Mouse (Mus musculus): ENCODE results near the gene Vwa1. TPM values are rescaled to one million over a fixed set of nuclear protein-coding genes. Genes with fewer than 3 reads are reported as not detected.

The Vwa1 gene
- polyA plus RNA-seq, 1 experiment, result 21.5 TPM

DNA sequence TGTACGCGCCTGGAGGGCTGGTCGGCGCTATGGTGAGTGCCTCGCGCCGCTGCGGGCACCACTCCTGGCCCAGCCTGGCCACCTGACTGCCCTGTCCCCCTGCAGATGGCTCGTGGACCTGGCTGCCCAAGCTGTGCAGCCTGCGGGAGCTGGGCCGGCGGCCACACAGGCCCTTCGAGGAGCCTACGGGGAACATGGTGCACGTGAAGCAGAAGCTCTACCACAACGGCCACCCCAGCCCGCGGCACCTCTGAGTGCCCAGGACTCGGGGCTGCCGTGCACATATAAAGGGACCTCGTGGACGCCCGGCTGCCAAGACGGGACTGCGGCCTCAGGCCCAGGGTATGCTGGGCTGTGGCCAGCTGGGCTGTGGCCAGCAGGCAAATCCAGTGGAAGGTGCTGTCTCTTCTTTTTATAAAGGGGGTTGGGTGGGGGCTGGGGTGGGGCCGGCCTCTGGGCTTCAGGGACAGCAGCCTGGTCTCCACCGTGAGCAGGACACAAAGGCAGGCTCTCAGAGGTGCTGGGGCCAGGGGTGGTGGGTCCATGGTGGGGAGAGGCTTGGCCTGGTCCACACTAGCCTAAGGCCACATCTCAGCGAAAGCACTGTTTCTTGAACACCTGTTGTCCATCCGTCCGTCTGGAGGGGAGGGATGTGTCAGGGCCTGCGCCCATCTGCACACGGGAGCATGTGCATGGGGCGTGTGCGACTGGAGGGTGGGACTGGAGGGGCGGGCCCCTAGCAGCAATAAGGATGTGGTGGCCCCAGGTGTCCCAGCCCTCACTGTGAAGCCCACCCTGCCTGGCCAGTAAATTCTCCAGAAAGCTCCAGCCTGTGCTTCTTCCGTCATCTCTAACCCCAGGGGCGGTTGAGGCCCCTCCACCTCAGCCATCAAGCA lies 34.5 kb downstream of the Vwa1 start:
- no peak overlapping the region for H3K4me3 ChIP-seq (ENCODE audit: extremely low read depth, insufficient read depth, insufficient read length)
- DNase-seq (ENCODE audit: low read depth in 1 of 2, low spot score in 2 of 2), result no peak
- H3K27me3 ChIP-seq (ENCODE audit: control insufficient read depth, insufficient read depth, low read length), result no peaks in the 10 kb centered on the region
- WGBS, result 95% methylated on average over 37 of the region's 37 CpGs
- H3K4me1 ChIP-seq (ENCODE audit: control insufficient read depth, insufficient read depth, insufficient read length), result peaks cover 4% of the 10 kb centered on the region; the same call in 1 of the 2 replicates
- no peak for TF ChIP-seq CTCF (IDR thresholded peaks at IDR 0.05; ENCODE audit: extremely low read depth, insufficient read depth, insufficient read length, insufficient replicate concordance)
- TF ChIP-seq POLR2A (IDR thresholded peaks at IDR 0.05; ENCODE audit: low read depth, low read length), result no peak
- H3K36me3 ChIP-seq (ENCODE audit: control insufficient read depth, insufficient read depth, low read length), result peaks cover 12% of the 10 kb centered on the region; the same call in 1 of the 2 replicates
- no peak overlapping the region for H3K27ac ChIP-seq (ENCODE audit: insufficient read depth, low read length)

DNA sequence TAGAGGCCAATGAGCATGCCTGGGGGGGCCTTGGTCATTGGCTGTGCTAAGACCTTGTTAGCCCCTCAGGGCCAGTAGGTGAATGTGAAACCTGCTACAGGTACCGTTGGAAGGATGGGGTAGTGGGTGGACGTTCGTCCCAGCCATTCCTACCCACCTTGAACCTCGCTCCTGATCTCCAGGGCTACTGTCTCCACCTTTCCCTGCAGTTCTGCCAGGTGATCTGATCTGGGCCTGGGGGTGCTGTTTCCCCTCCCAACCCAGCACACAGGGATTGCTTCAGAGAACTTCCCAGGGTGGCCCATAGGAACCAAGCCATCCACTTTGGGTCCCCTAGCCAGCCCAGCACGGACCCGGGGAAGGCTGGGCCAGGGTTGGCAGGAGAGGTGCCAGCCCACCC lies 35.3 kb downstream of the Vwa1 start:
- no peak for DNase-seq (ENCODE audit: low read depth in 1 of 2, low spot score in 2 of 2)
- Histone ChIP-seq H3K4me3 (ENCODE audit: extremely low read depth, insufficient read depth, insufficient read length) (no peak overlapping the region), H3K27me3 (ENCODE audit: control insufficient read depth, insufficient read depth, low read length) (no peaks in the 10 kb centered on the region), H3K4me1 (ENCODE audit: control insufficient read depth, insufficient read depth, insufficient read length) (peaks cover 4% of the 10 kb centered on the region; the same call in 1 of the 2 replicates), H3K27ac (ENCODE audit: insufficient read depth, low read length) (no peak overlapping the region), H3K36me3 (ENCODE audit: control insufficient read depth, insufficient read depth, low read length) (peaks cover 10% of the 10 kb centered on the region; the same call in 1 of the 2 replicates)
- WGBS, result 92% methylated on average over 6 of the region's 6 CpGs
- TF ChIP-seq POLR2A (IDR thresholded peaks at IDR 0.05; ENCODE audit: low read depth, low read length) (no peak), CTCF (IDR thresholded peaks at IDR 0.05; ENCODE audit: extremely low read depth, insufficient read depth, insufficient read length, insufficient replicate concordance) (no peak)

DNA sequence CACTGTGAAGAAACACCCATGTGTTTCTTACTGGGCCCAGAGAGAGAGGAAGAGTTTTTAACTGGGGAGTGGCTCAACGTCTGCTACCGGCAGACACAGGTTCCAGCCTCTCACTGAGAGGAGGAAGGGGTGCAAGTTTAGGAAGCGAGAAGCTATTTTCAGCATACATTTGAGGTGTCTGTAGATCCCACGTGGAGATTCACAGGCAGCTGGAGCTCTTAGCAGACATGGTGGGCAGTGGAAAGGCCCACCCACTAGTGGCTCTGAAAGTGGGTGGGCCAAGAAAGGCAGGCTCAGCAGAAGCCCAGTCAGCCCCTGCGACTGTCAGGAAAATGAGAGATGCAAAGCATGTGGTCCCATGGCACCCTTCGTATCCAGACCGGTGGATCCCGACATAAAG lies 36.2 kb downstream of the Vwa1 start:
- TF ChIP-seq POLR2A (IDR thresholded peaks at IDR 0.05; ENCODE audit: low read depth, low read length) (no peak), CTCF (IDR thresholded peaks at IDR 0.05; ENCODE audit: extremely low read depth, insufficient read depth, insufficient read length, insufficient replicate concordance) (no peak)
- Histone ChIP-seq H3K36me3 (ENCODE audit: control insufficient read depth, insufficient read depth, low read length) (peaks cover 9% of the 10 kb centered on the region; the same call in 1 of the 2 replicates), H3K4me1 (ENCODE audit: control insufficient read depth, insufficient read depth, insufficient read length) (peaks cover 4% of the 10 kb centered on the region; the same call in 1 of the 2 replicates), H3K4me3 (ENCODE audit: extremely low read depth, insufficient read depth, insufficient read length) (no peak overlapping the region), H3K27ac (ENCODE audit: insufficient read depth, low read length) (no peak overlapping the region), H3K27me3 (ENCODE audit: control insufficient read depth, insufficient read depth, low read length) (no peaks in the 10 kb centered on the region)
- DNase-seq (ENCODE audit: low read depth in 1 of 2, low spot score in 2 of 2), result no peak
- WGBS, result 70% methylated on average over 8 of the region's 8 CpGs

DNA sequence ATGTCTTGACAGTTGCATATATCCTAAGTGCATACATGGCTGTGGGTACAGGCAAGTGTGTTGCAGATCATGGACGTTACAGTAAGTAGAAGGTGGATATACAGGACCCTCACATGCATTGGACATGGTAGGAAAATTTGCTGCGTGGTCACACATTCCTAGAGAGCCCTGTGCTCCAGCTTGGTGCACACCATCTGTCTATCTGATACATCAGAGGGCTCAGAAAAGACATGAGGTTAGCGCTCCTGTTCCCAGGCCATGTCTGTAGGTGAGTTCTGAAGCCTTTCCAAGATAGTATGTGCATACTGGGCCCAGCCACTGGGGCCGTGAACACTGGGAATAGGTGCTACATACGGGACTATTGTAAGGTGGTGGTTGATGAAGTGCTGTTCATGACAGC lies 38.1 kb downstream of the Vwa1 start:
- TF ChIP-seq POLR2A (IDR thresholded peaks at IDR 0.05; ENCODE audit: low read depth, low read length) (no peak), CTCF (IDR thresholded peaks at IDR 0.05; ENCODE audit: extremely low read depth, insufficient read depth, insufficient read length, insufficient replicate concordance) (no peak)
- no peak overlapping the region for H3K4me3 ChIP-seq (ENCODE audit: extremely low read depth, insufficient read depth, insufficient read length)

DNA sequence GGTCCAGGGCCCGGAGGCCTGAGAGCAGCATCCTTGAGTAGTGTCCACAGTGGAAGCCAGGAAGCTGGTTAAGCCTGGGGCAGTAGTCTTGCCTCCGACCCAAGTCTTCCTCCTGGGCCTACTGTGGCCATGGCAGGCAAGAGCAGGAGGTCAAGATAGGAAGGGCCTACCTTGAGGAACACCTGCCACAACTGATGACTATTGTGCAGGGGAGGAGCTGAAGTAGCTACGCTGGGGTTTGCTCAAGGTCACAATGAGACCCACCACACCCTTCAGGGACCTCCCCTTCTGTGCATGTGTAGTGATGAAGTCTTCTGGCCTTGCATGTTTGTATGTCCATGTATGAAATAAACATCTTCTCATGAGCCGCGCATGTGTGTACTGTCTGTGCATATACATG lies 38.7 kb downstream of the Vwa1 start:
- Histone ChIP-seq H3K4me3 (ENCODE audit: extremely low read depth, insufficient read depth, insufficient read length) (peak overlapping the region; percentile 65; the same call in 1 of the 2 replicates), H3K27ac (ENCODE audit: insufficient read depth, low read length) (no peak overlapping the region), H3K36me3 (ENCODE audit: control insufficient read depth, insufficient read depth, low read length) (peaks cover 9% of the 10 kb centered on the region; the same call in 1 of the 2 replicates), H3K4me1 (ENCODE audit: control insufficient read depth, insufficient read depth, insufficient read length) (peaks cover 4% of the 10 kb centered on the region; the same call in 1 of the 2 replicates), H3K27me3 (ENCODE audit: control insufficient read depth, insufficient read depth, low read length) (no peaks in the 10 kb centered on the region)
- WGBS, result 64% methylated on average over 5 of the region's 5 CpGs
- DNase-seq (ENCODE audit: low read depth in 1 of 2, low spot score in 2 of 2), result no peak
- TF ChIP-seq POLR2A (IDR thresholded peaks at IDR 0.05; ENCODE audit: low read depth, low read length) (no peak), CTCF (IDR thresholded peaks at IDR 0.05; ENCODE audit: extremely low read depth, insufficient read depth, insufficient read length, insufficient replicate concordance) (no peak)

More for the DNA sequence above, 38.1 kb downstream of the Vwa1 start:
- Histone ChIP-seq H3K27ac (ENCODE audit: insufficient read depth, low read length) (no peak overlapping the region), H3K27me3 (ENCODE audit: control insufficient read depth, insufficient read depth, low read length) (no peaks in the 10 kb centered on the region), H3K36me3 (ENCODE audit: control insufficient read depth, insufficient read depth, low read length) (peaks cover 9% of the 10 kb centered on the region; the same call in 1 of the 2 replicates), H3K4me1 (ENCODE audit: control insufficient read depth, insufficient read depth, insufficient read length) (peaks cover 4% of the 10 kb centered on the region; the same call in 1 of the 2 replicates)
- DNase-seq (ENCODE audit: low read depth in 1 of 2, low spot score in 2 of 2), result no peak
- WGBS, result 95% methylated on average over 5 of the region's 5 CpGs

DNA sequence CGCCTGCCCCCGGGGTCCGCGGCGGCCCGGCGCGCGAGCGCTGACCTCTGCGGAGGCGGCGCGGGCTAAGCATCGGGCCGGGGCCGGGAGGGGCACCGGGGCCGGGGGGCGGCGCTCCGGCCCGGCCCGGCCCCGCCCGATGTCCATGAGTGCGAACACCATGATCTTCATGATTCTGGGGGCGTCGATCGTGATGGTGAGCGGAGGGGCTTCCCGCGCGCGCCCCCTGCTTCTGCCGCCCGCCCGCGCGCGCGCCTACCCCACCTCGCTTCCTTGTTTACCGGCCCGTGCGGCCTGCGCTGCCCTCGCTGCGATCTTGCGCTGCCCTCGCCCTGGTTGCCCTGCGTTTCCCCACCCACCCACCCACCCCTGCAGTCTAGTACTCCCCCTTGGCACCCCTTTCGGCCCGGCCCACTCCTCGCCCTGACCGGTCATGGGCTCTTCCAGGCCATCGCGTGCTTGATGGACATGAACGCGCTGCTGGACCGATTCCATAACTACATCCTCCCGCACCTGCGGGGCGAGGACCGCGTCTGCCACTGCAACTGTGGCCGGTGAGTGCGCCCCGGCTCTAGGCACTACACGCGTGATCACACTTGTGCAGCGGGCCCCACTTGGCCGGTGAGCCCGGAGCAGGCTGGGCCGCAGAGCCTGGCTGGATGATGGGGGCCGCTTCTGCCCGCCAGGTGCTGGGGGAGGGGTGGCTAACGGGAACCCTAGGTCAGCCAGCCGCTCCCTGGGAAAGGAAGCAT lies 39.4 kb downstream of the Vwa1 start:
- Histone ChIP-seq H3K36me3 (ENCODE audit: control insufficient read depth, insufficient read depth, low read length) (peaks cover 5% of the 10 kb centered on the region; the same call in 1 of the 2 replicates), H3K27me3 (ENCODE audit: control insufficient read depth, insufficient read depth, low read length) (no peaks in the 10 kb centered on the region), H3K27ac (ENCODE audit: insufficient read depth, low read length) (peak overlapping the region; percentile 72), H3K4me3 (ENCODE audit: extremely low read depth, insufficient read depth, insufficient read length) (peak overlapping the region; percentile 65), H3K4me1 (ENCODE audit: control insufficient read depth, insufficient read depth, insufficient read length) (peaks cover 4% of the 10 kb centered on the region; the same call in 1 of the 2 replicates)
- TF ChIP-seq CTCF (IDR thresholded peaks at IDR 0.05; ENCODE audit: extremely low read depth, insufficient read depth, insufficient read length, insufficient replicate concordance) (no peak), POLR2A (IDR thresholded peaks at IDR 0.05; ENCODE audit: low read depth, low read length) (no peak)
- peak in 1 of 2 experiments; percentile 25 for DNase-seq (ENCODE audit: low read depth in 1 of 2, low spot score in 2 of 2)
- 1% methylated on average over 61 of the region's 79 CpGs for WGBS

All from spleen, adult 2 months (tissue).